Mouse (Mus musculus) adrenal gland, postnatal 25 days (tissue): ENCODE results near the gene Trappc13. TPM values are rescaled to one million over a fixed set of nuclear protein-coding genes. Genes with fewer than 3 reads are reported as not detected.
"Not testable (repeated sequence)": the region's sequence is repeated elsewhere in the genome, so short reads cannot be mapped to it uniquely, and the experiment has no call there.

Experiments
- DNase-seq: peaks from one replicate; pipeline ENCODE4 v3.0.0; 2021; ENCODE audit warnings: mixed read lengths
- long read RNA-seq: library from polyadenylated mRNA; stranded (forward); transcript quantifications from one replicate; pipeline ENCODE4 v2.0.0, GENCODE M21; 2021
- total RNA-seq: library from RNA; stranded (reverse); gene quantifications from 2 replicates; pipeline ENCODE4 v1.2.3, GENCODE M21; 2021

Gene Trappc13
- total RNA-seq, result 55.4 and 61.0 TPM in 2 replicates
- long read RNA-seq, transcript Trappc13-205 (12 exons, 3,538 nt), result major isoform, 17 of 74 reads
- long read RNA-seq, partial matches to known transcripts, result 3 of 74 reads
- long read RNA-seq, other reads (novel, unspliced or antisense), result 54 of 74 reads

DNA sequence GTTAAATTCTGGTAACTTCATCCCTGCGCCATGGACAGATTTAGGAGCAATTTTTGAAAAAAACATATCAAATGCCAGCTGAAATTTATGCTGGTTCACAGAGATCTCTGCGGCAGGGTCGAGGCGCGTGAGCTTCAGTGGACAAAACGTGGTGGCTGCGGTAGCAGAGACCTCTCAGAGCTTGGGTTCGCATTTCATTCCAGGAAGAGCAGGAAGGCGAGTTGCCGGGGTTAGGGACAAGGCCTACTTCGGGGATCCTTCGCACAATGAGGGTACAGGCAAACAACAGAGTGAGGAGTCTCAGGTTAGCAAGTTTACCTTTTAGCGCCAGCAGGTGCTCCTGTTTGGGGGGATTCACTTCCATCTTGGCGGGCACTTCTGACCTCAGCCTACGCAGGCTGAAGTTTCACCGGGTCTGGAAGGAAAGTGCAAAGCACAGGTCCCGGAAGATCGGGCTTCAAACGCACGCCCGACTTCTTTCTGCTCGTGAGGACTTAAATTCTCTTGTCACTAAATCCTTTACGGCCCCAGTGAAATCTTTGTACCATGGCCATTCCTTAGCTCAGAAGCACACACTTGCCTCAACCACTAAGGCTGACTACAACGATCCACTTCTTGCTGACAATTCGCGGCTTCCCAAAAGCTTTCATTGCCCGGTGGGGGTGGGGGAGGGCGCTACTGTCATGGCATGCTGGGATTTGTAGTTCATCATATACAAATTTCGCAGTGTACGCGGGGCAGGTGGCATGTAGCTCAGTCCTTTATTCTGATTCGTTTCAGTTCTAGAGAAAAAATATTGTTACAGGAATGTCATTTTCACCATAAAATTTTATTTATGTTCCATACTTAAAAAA is at the start of gene Trappc13:
Trappc13 (minus strand) TSS at position 674 of the 854 bp plus-strand sequence.
- DNase-seq, result peak; percentile 84

DNA sequence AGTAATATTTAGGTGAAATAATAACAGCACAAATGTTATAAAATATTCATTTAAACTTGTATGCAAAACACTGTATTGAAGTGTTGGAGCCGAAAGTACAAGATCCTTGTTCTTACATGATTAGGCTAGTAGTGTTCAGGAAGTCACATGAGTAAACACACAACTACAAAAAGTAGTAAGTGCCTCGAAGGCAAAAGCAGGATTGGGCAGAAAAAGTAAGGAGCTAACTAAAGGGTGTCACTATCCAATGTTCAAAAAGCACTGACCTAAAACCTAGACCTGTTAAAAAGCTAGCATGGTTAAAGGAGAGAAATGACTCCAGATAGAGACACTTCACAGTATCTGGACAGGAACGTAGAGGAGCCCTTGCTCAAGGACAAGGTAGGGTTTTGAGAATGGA is 49.2 kb upstream of the Trappc13 start:
- no peak for DNase-seq

DNA sequence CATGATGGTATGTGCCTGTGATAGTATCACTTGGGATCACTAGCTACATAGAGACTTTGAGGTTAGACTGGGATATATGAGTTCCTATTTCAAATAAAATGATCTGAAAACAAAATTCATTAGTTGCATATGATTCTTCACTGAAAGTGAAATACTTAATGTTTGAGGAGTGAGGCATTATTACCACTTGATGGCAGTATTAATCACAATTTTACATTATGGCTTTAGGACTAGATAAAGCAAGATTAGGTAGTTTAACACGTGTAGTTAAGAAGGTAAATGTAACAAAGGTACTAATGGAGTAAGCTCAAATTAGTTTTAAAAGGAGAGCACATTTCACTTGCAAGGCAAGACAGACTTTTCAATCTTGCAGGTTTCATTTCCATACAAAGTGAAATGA is 26.0 kb upstream of the Trappc13 start:
- no peak for DNase-seq

DNA sequence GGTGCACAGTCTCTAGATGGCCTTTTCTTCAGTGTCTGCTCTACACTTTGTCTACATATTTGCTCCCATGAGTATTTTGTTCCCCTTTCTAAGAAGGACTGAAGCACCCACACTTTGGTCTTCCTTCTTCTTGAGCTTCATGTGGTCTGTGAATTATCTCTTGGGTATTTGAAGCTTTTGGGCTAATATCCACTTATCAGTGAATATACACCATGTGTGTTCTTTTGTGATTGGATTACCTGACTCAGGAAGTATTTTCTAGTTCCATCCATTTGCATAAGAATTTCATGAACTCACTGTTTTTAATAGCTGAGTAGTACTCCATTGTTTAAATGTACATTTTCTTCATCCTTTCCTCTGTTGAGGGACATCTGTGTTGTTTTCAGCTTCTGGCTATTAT is 17.6 kb upstream of the Trappc13 start:
- not testable (repeated sequence) for DNase-seq

DNA sequence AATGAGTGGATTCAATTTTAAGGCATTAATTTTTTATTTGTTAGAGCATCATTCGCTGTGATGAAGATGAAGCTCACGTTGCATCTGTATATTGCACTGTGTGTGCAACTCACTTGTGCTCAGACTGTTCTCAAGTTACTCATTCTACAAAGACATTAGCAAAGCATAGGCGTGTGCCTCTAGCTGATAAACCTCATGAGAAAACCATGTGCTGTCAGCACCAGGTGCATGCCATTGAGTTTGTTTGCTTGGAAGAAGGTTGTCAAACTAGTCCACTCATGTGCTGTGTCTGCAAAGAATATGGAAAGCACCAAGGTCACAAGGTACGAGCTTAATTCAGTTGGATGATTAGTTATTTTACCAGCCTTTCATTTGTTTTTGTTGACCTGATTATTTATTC is 9.1 kb upstream of the Trappc13 start:
- no peak for DNase-seq

DNA sequence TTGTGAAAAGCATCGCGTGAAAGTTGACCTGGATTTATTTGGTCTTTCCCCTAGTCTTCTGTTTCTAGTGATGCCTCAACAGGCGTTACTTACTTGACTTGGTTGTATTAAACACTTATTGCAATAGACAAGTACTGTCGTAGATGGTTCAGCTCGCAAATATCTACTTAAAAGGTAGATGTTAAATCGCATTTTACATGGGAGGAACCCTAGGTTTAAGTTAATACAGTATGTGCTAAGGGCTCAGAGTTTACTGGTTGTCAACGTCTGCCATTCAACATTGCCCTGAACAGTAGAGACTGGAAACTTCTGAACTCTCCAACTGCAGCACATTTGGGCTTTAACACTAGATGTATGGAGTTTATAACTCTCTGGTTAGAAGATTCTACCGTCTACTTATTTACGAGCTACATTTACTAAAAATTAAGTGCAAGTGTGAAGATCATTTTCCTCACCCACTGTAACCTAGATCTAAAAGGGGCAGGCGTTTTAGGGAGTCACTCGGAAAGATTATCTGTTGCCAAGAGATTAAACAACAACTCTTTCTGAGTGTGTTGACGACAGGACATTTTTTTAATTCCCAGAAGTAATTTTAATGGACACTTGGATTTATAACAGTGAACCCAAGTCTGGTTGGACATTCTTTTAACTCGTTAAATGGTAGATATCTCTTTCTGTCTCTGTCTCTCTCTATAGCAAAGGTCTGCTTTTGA is 1.1 kb upstream of the Trappc13 start:
- DNase-seq, result no peak

DNA sequence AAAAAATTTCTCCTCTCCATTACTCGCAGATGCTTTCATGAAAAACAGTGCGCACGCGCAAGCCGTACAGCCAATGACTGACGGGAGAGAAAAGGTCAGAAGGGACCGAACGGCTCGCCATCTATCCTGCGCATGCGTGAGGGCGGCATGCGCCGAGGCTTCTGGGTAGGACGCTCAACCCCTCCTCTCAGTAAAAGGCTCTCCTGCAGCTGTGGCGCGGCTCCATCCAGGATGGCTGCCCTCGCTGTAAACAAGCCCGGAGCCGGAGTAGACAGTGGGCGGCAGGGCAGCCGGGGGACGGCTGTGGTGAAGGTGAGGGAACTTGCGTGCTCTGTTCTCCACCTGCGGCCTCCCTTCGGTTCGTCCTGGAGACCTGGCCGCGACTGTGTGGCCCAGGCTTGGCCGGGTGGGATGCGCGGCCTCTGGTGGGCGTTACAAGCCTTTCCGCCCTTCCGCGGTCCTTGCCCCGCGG is 417 bp upstream of the Trappc13 start, which contains the start of gene Trim23:
Trim23 (plus strand) TSS at position 148 of the 472 bp plus-strand sequence.
- DNase-seq, result peak; percentile 97

DNA sequence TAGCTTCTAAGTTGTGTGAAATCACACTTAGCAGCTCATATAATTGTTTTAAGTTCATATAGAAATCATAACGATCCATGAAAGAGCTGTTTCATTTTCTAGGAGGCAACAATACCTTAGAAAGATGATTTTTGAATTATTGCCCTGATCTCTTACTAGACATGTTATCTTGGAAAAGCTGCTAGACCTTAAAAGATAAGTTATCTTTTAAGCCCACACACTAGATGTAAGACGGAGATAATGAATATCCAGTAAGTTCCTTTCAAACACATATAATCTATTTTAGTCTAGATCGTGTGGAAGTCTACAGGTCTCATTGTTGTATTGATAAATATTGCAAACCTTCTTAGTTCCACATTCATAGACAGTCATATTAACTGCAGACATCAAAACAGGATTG is 1.4 kb downstream of the Trappc13 start:
- DNase-seq, result no peak

DNA sequence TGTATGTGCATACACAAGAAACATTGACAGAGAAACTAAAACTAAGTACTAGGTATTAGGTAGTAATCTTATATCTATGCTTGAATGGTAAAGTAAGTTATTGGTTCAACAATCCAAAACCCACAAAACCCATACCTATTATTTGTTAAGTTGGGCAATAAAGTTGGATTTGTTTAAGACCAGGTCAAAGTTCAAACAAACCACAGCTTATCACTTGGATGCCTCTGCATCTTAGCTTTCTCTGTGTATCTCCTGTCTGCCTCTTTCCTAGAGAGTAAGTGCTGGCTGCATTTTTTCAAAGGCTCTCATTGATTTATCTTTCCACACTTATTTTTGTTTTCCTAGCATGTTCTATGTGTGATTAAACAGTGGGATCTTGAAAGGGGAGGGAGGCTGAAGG is 5.8 kb downstream of the Trappc13 start:
- DNase-seq, result no peak

DNA sequence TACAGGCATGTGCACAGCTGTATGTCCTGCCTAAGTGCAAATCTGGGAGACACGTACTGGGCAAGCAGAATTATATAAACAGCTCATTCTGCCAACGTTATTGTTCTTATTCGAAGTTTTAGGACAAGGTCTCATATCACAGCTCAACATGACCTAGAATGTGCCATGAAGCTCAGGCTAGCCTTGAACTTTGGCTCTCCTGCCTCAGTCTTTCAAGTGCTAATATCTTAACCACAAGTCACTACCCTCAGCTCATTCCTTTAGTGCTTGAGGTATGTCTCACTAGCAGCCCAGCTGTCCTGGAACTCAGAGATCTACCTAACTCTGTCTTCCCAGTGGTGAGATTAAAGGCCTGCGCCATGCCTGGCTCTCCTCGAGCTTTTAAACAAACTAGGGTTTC is 6.6 kb downstream of the Trappc13 start:
- no peak for DNase-seq

DNA sequence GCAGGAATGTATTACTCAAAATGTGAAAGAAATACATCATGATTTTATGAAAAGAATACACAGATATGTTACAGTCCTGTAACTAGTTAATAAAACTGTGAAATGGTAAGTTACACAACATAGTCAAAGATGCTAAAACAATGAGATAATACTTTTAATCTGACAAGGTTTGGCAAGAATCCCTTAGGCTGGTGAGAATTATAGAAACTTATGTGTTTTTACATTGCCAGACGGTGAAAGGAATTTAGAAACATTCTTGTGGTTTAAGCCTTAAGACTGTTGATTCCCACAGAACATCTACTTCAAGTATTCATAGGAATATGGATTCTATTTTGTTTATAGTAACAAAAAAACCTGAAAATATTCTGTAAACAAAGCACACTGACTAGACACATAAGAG is 22.6 kb downstream of the Trappc13 start:
- DNase-seq, result no peak

DNA sequence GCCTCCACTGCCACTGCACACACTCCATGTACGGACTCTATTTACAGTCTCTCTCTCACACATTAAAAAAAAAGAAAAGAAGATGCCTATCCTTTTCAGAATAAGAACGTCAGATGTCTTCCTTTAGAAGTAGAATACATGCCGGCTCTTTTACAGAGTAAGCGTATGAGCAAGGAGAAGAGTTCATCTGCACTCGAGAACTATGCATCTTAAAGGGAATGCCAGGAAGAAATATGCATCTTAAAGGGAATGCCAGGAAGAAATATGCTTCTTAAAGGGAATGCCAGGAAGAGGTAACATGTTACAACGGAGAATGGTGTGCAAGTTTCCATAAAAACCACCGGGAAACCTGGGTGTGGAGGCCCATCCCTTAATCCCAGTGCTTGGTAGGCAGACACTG is 23.2 kb downstream of the Trappc13 start:
- DNase-seq, result no peak

DNA sequence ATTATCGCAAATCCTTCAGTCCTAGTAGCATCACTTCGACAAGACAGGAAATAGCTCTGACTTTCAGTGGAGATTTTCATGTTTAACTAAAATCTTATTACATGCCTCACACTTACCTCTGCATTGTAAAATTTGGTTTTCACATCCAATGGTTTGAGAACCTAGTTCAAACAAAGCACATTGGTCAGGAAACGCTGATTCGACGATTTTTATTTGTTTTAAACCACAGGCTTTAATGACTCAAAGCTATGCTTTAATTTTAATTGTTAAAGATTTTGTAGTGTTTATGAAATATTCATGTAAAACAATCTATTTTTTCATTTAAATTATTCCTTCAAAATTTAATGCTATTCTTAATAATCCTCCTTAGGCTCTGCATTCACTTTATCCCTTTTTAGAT is 24.1 kb downstream of the Trappc13 start:
- no peak for DNase-seq

DNA sequence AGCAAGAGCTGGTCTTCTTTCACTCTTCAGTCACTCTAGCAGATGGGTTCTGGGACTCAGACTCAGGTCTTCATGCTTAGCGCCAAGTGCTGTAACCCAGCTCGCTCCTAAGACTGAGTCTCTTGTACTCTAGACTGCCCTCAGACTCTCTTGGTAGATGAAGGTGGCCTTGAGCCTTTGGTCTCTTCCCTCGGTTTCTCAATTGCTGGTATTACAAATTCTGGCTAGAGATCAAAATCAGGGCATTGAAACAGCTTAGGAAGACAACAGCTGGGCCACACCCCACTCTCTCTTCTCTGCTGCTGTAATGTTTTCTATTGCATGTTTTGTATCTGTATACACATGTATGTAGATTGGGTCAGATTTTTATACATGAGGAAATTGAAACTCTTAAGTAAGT is 32.6 kb downstream of the Trappc13 start:
- DNase-seq, result no peak

DNA sequence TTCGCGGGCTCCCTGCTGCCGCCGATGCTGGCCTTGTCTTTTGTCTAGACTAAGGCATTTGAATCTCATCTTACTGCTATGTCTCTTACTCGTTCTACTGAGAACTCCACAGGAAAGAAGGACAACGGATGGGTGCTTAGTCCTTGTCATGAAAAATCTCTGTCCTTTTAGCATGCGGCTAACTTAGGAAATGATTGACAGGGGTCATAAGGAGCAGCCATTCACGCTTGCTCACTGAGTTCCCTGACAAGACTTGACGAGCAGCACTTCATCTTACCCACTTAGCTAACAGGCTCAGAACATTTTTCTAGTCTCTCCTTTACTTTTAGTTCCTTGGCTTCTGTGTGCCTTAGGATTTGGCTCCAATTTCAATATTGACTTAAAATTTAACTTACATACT is 33.4 kb downstream of the Trappc13 start:
- no peak for DNase-seq

DNA sequence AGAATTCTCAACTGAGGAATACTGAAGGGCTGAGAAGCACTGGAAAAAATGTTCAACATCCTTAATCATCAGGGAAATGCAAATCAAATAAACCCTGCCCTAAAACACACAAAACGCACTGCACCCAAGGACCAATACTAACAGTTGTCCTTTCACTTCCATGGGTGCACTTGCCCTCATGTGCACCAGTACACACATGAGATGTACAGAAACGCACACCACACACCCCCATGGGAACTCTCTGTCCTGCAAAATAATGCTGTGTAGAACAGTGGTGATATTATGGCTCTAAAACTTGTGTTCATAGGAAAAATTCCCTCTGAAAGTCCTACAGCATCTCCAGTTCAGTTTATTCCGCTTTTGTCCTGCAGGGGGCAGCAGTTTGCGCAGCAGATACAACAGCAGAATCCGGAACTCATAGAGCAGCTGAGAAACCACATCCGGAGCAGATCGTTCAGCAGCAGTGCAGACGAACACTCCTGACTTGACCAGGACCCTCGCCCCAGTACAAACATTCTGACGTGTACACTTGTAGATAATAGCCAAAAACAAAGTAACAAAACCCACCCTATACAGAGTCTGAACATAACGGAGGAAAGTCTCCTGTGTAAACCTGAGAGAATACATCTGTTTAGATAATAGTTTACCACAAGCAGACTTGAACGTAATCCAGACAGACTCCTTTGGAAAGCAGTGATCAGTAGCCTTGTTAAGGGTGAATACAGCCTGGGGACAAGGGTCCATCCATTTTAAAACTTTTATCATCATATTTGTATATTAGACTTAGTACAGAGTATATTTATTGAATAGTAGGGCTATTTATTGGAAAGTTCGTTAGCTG is 38.7 kb downstream of the Trappc13 start:
- peak; percentile 69 for DNase-seq

DNA sequence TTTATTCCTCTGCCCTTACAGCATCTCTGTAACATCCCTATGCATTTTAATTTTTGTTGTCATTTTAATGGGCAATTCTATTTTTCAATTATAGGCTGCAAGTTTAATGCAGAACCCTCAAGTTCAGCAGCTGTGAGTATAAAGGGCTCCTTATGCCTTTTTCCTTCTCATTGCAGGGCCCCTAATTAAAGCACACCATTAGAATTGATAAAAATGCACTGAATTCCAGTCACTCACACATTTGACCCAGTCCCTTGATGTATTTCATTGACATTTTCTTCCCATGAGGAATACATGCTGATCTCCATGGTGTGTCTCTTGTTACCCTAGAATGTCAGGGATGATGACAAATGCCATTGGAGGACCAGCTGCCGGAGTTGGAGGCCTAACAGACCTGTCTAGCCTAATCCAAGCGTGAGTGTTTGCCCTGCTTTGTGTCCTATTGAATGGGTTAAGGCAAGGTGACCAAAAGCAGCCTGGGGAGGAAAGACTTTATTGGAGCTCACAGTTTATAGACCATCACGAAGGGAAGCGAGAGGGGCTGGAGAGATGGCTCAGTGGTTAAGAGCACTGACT is 43.7 kb downstream of the Trappc13 start:
- no peak for DNase-seq

DNA sequence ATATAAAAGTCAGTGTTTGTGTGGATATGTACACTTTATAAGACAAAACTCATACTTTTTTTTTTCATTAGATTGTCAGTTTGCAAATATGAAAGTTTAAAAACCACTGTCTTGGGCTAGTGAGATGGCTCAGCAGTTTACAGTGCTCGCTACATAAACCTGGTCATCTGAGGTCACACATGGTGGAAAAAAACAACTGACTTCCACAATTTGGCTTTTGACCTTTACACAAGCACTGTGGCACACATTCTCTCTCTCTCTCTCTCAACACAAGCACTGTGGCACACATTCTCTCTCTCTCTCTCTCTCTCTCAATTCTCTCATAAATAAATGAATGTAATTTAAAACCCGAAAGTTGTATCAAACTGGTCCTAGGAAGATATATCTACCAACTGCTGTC is 45.7 kb downstream of the Trappc13 start:
- no peak for DNase-seq

DNA sequence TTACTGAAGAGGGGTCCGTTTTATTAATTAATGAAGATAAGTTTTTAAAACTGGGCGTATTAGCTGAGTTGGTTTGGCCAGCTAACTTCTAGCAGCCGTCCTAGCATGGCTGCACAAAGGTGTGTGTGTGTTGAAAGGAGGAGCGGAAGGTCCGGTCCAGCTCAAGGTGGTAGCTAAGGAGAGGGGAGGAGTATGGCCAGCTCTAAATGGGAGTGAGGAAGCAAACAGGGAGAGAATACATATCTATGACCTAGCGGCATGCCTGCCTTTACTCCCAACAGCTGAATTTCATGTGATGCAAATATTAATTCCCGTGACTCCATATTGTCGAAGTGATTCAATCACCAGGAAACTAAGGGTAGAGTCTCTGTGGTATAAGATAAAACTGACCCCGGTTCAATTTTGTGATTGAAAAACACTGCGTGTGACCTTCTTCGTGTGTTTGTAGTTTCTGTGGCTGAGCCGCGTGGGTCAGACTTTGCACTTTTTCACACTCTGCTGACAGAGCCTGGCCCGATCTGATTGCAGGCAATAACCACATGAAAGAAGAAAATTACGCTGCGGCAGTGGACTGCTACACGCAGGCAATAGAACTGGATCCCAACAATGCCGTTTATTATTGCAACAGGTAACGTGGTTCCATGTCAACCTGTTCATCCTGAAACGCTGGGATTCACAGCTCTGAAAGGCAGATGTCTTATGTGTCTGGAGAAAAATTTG is 54.4 kb downstream of the Trappc13 start:
- no peak for DNase-seq

DNA sequence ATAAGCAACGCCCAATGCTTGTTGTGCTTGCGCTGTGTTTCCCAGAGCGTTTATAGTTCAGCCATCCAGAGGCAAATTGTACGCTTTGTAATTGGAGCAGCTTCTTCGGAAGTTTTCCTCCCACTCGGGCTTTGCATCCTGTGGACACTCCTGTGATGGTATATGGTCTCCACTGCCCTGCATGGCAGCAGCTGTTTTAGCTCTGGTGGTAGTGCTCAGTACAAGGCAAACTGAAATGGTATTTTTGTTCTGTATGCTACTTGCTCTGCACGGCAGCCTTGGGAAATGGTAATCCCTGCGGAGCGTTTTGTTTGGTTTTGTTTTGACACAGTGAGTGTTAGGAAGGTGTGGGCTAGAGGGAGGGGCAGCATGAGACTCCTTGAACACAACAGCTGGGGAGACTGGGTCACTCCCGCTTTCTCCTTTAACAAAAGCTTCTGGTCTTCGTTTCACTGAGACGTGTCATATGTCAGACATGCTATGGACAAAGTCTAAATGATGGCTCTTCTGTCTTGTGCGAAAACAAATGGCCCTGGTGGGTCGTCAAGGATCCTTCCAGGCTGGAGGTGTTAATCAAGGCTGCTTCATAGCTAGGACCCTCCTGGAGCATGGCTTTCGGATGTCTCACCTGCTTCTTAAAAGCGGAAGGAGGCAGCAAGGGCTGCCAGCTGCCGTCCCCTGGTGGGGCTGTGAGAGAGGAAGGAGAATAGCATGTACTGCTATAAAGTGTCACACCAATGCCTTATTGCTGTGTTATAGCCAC is 56.0 kb downstream of the Trappc13 start:
- DNase-seq, result no peak
